Mouse (Mus musculus) E14TG2a.4 (cell line): ENCODE measurements around the gene Map1b.

Experiments used
- CTCF ChIP-seq: conservative IDR thresholded peaks from 2 replicates; pipeline ENCODE4 v1.5.1; 2014; ENCODE audit warnings: low read length
- POU5F1 ChIP-seq: IDR thresholded peaks from 2 replicates; pipeline ENCODE4 v1.6.1; 2014; ENCODE audit warnings: low read length, borderline replicate concordance

- TF ChIP-seq CTCF (no peak), POU5F1 (no peak)
These were observed 71.5 kb downstream of the Map1b start for GRCm38 (mm10) chr13:99444880-99445279.
